Mouse (Mus musculus) MEL (cell line): Measurements from ENCODE around the gene Rora. TPM values are rescaled to one million over a fixed set of nuclear protein-coding genes. Genes with fewer than 3 reads are reported as not detected.

Experiments used
- DNase-seq: peaks from one replicate; pipeline ENCODE4 v3.0.0; 2011; ENCODE audit warnings: low read depth, low spot score
- H3K27ac ChIP-seq: 2 replicates; pipeline ENCODE4 v1.5.1; 2012; ENCODE audit warnings: low read depth, mild to moderate bottlenecking, control low read depth, low read length, moderate library complexity; ENCODE audit not compliant: control insufficient read depth
- H3K27me3 ChIP-seq, 2 experiments: fragments of 150-350 bp in 1 of 2; sonication (generic) in 1 of 2; 2 replicates each; pipeline ENCODE4 v1.6.1; 2012; ENCODE audit warnings: low read length in 2 of 2, mild to moderate bottlenecking in 2 of 2, improper control_type of control experiment in 1 of 2, moderate library complexity in 1 of 2; ENCODE audit not compliant: insufficient read depth in 2 of 2, control insufficient read depth in 1 of 2
- H3K36me3 ChIP-seq, 2 experiments: 2 replicates each; pipeline ENCODE4 v1.6.1; 2012 to 2014; ENCODE audit warnings: low read length in 2 of 2, improper control_type of control experiment in 1 of 2, inconsistent platforms in 1 of 2, mild to moderate bottlenecking in 1 of 2; ENCODE audit not compliant: insufficient read depth in 2 of 2, control insufficient read depth in 1 of 2
- H3K4me1 ChIP-seq, 2 experiments: fragments of 150-350 bp in 1 of 2; sonication (generic) in 1 of 2; 2 replicates each; pipeline ENCODE4 v1.6.1; 2012; ENCODE audit warnings: low read length in 2 of 2, improper control_type of control experiment in 1 of 2, mild to moderate bottlenecking in 1 of 2; ENCODE audit not compliant: insufficient read depth in 2 of 2, control insufficient read depth in 1 of 2
- H3K4me3 ChIP-seq, 2 experiments: fragments of 150-350 bp in 1 of 2; sonication (generic) in 1 of 2; 2 replicates each; pipeline ENCODE4 v1.5.1; 2012; ENCODE audit warnings: low read depth in 2 of 2, low read length in 2 of 2, mild to moderate bottlenecking in 2 of 2, moderate library complexity in 2 of 2, control low read depth in 1 of 2, improper control_type of control experiment in 1 of 2; ENCODE audit not compliant: control insufficient read depth in 1 of 2, insufficient read depth in 1 of 2
- H3K79me2 ChIP-seq: 2 replicates; pipeline ENCODE4 v1.6.1; 2012; ENCODE audit warnings: mild to moderate bottlenecking, low read length, moderate library complexity; ENCODE audit not compliant: control insufficient read depth, poor library complexity, insufficient read depth
- H3K9ac ChIP-seq: 2 replicates; pipeline ENCODE4 v1.6.1; 2012; ENCODE audit warnings: low read depth, mild to moderate bottlenecking, control low read depth, low read length, moderate library complexity; ENCODE audit not compliant: control insufficient read depth, poor library complexity, severe bottlenecking
- H3K9me3 ChIP-seq: fragments of 150-350 bp; sonication (generic); replicated peaks from 2 replicates; pipeline ENCODE4 v1.6.1; 2012; ENCODE audit warnings: mild to moderate bottlenecking, low read length, improper control_type of control experiment, moderate library complexity; ENCODE audit not compliant: insufficient read depth
- CHD1 ChIP-seq: IDR thresholded peaks from 2 replicates; pipeline ENCODE4 v1.6.1; 2012; ENCODE audit warnings: low read depth, mild to moderate bottlenecking, inconsistent platforms, low read length, improper control_type of control experiment
- CHD2 ChIP-seq: IDR thresholded peaks from 2 replicates; pipeline ENCODE4 v1.6.1; 2011; ENCODE audit warnings: low read length, improper control_type of control experiment
- ELF1 ChIP-seq: IDR thresholded peaks from 2 replicates; pipeline ENCODE4 v1.6.1; 2014; ENCODE audit warnings: low read depth, mild to moderate bottlenecking, inconsistent platforms, low read length, improper control_type of control experiment, moderate library complexity
- EP300 ChIP-seq, 2 experiments: IDR thresholded peaks; 2 replicates each; pipeline ENCODE4 v1.6.1; 2011; ENCODE audit warnings: improper control_type of control experiment in 2 of 2, low read length in 2 of 2, low read depth in 1 of 2, mild to moderate bottlenecking in 1 of 2
- ETS1 ChIP-seq: IDR thresholded peaks from 2 replicates; pipeline ENCODE4 v1.6.1; 2012; ENCODE audit warnings: low read depth, mild to moderate bottlenecking, inconsistent platforms, low read length, improper control_type of control experiment, moderate library complexity
- GABPA ChIP-seq: IDR thresholded peaks from 2 replicates; pipeline ENCODE4 v1.6.1; 2012; ENCODE audit warnings: low read depth, mild to moderate bottlenecking, inconsistent platforms, low read length, improper control_type of control experiment, moderate library complexity
- GATA1 ChIP-seq: IDR thresholded peaks from 2 replicates; pipeline ENCODE4 v1.6.1; 2011; ENCODE audit warnings: low read depth, low read length, improper control_type of control experiment
- JUND ChIP-seq: IDR thresholded peaks from 2 replicates; pipeline ENCODE4 v1.6.1; 2011; ENCODE audit warnings: low read depth, mild to moderate bottlenecking, improper control_type of control experiment, low read length
- KAT2A ChIP-seq: conservative IDR thresholded peaks from 2 replicates; pipeline ENCODE4 v1.6.1; 2012; ENCODE audit warnings: low read depth, low read length, improper control_type of control experiment, inconsistent platforms
- MAX ChIP-seq: IDR thresholded peaks from 2 replicates; pipeline ENCODE4 v1.6.1; 2011; ENCODE audit warnings: low read length, improper control_type of control experiment
- MAZ ChIP-seq: IDR thresholded peaks from 2 replicates; pipeline ENCODE4 v1.6.1; 2012; ENCODE audit warnings: low read depth, mild to moderate bottlenecking, inconsistent platforms, low read length, improper control_type of control experiment
- MYB ChIP-seq: IDR thresholded peaks from 2 replicates; pipeline ENCODE4 v1.6.1; 2011; ENCODE audit warnings: mild to moderate bottlenecking, low read depth, low read length, improper control_type of control experiment
- NELFE ChIP-seq: IDR thresholded peaks from 2 replicates; pipeline ENCODE4 v1.6.1; 2011; ENCODE audit warnings: low read depth, low read length, improper control_type of control experiment
- NRF1 ChIP-seq: IDR thresholded peaks from 2 replicates; pipeline ENCODE4 v1.6.1; 2014; ENCODE audit warnings: low read depth, mild to moderate bottlenecking, inconsistent platforms, low read length, improper control_type of control experiment, moderate library complexity; ENCODE audit not compliant: poor library complexity, insufficient read depth, severe bottlenecking
- POLR2A ChIP-seq, 2 experiments: IDR thresholded peaks; 2 replicates each; pipeline ENCODE4 v1.6.1; 2011 to 2012; ENCODE audit warnings: low read length in 2 of 2, mild to moderate bottlenecking in 2 of 2, control low read depth in 1 of 2, improper control_type of control experiment in 1 of 2, low read depth in 1 of 2, moderate library complexity in 1 of 2; ENCODE audit not compliant: control insufficient read depth in 1 of 2, insufficient read depth in 1 of 2, poor library complexity in 1 of 2
- POLR2AphosphoS5 ChIP-seq: IDR thresholded peaks from 2 replicates; pipeline ENCODE4 v1.6.1; 2012; ENCODE audit warnings: low read depth, borderline replicate concordance, mild to moderate bottlenecking, inconsistent platforms, low read length, moderate library complexity, mixed read lengths
- RAD21 ChIP-seq: IDR thresholded peaks from 2 replicates; pipeline ENCODE4 v1.6.1; 2011; ENCODE audit warnings: mild to moderate bottlenecking, low read depth, low read length, improper control_type of control experiment
- SIN3A ChIP-seq: IDR thresholded peaks from 2 replicates; pipeline ENCODE4 v1.6.1; 2012; ENCODE audit warnings: low read length, improper control_type of control experiment, inconsistent platforms
- SMC3 ChIP-seq: IDR thresholded peaks from 2 replicates; pipeline ENCODE4 v1.6.1; 2011; ENCODE audit warnings: low read depth, low read length, improper control_type of control experiment
- TAL1 ChIP-seq: IDR thresholded peaks from 2 replicates; pipeline ENCODE4 v1.6.1; 2012; ENCODE audit warnings: mild to moderate bottlenecking, inconsistent platforms, low read length, moderate library complexity, mixed read lengths
- UBTF ChIP-seq: IDR thresholded peaks from 2 replicates; pipeline ENCODE4 v1.6.1; 2012; ENCODE audit warnings: low read depth, mild to moderate bottlenecking, inconsistent platforms, low read length, improper control_type of control experiment, moderate library complexity, borderline replicate concordance; ENCODE audit not compliant: insufficient read depth
- USF1 ChIP-seq: IDR thresholded peaks from 2 replicates; pipeline ENCODE4 v1.6.1; 2014; ENCODE audit warnings: low read depth, mild to moderate bottlenecking, inconsistent platforms, low read length, improper control_type of control experiment, moderate library complexity
- USF2 ChIP-seq, 2 experiments: IDR thresholded peaks; 2 replicates each; pipeline ENCODE4 v1.6.1; 2011 to 2012; ENCODE audit warnings: improper control_type of control experiment in 2 of 2, low read length in 2 of 2, borderline replicate concordance in 1 of 2, inconsistent platforms in 1 of 2, low read depth in 1 of 2, mild to moderate bottlenecking in 1 of 2; ENCODE audit not compliant: insufficient read depth in 1 of 2
- ZC3H11A ChIP-seq: IDR thresholded peaks from 2 replicates; pipeline ENCODE4 v1.6.1; 2012; ENCODE audit warnings: low read depth, mild to moderate bottlenecking, inconsistent platforms, low read length, improper control_type of control experiment
- ZKSCAN1 ChIP-seq: IDR thresholded peaks from 2 replicates; pipeline ENCODE4 v1.6.1; 2012; ENCODE audit warnings: low read depth, mild to moderate bottlenecking, inconsistent platforms, low read length, improper control_type of control experiment, moderate library complexity
- ZMIZ1 ChIP-seq: IDR thresholded peaks from 2 replicates; pipeline ENCODE4 v1.6.1; 2012; ENCODE audit warnings: low read depth, mild to moderate bottlenecking, inconsistent platforms, low read length, improper control_type of control experiment, moderate library complexity
- ZNF384 ChIP-seq: IDR thresholded peaks from 2 replicates; pipeline ENCODE4 v1.6.1; 2012; ENCODE audit warnings: low read depth, mild to moderate bottlenecking, inconsistent platforms, low read length, improper control_type of control experiment
- polyA plus RNA-seq, 2 experiments: library from polyadenylated mRNA; stranded (reverse) in 1 of 2; unstranded in 1 of 2; fragments of >175 nt in 1 of 2; fragments of >200 nt in 1 of 2; gene quantifications; 2 replicates each; pipeline versions ENCODE4 v1.2.1 to v1.2.4; 2012; ENCODE audit warnings: low replicate concordance in 2 of 2, low read depth in 1 of 2; ENCODE audit not compliant: insufficient read length in 2 of 2, insufficient read depth in 1 of 2, missing spikeins in 1 of 2
- total RNA-seq: library from RNA; depleted of rRNA; stranded (reverse); fragments of 300-350 nt; gene quantifications from 2 replicates; pipeline ENCODE4 v1.2.3, GENCODE M21; 2012

Gene Rora
- total and polyA plus RNA-seq, 3 experiments, result not detected

DNA sequence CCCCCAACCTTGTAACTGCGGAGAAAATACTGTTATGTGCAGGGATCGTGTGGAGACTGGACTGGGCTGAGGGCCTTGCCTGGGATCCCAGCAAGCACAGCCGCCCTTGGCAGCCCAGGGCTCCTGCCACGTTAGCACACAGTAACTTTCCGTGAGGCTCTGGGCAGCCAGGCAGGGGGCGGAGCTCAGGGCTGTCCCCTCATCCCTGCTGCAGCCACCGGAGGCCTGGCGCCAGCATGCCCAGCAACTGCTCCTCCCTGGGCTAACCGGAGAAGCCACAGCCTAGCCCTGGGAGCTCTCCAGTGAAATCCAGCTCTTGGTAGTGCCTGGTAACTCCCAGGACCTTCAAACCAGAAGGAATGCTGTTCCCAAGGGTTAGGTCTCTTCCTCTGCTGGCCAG, 605.8 kb downstream of the Rora start:
- Histone ChIP-seq H3K4me1 (no peaks in the 10 kb centered on the region), H3K27me3 (no peaks in the 10 kb centered on the region), H3K36me3 (no peaks in the 10 kb centered on the region), H3K4me3 (no peak overlapping the region), H3K9me3 (no peaks in the 10 kb centered on the region), H3K27ac (no peak overlapping the region), H3K9ac (no peak overlapping the region), H3K79me2 (no peaks in the 10 kb centered on the region)
- no peak for DNase-seq
- TF ChIP-seq SMC3 (no peak), ZC3H11A (no peak), GABPA (no peak), NELFE (no peak), TAL1 (no peak), POLR2AphosphoS5 (no peak), JUND (no peak), ELF1 (no peak), NRF1 (no peak), POLR2A (IDR thresholded peaks at IDR 0.05; ENCODE audit: control insufficient read depth in 1 of 2, insufficient read depth in 1 of 2, low read depth in 1 of 2, low read length in 2 of 2, poor library complexity in 1 of 2) (no peak), SIN3A (no peak), USF1 (no peak), RAD21 (no peak), UBTF (no peak), KAT2A (no peak), ZMIZ1 (no peak), USF2 (IDR thresholded peaks at IDR 0.05; ENCODE audit: borderline replicate concordance in 1 of 2, insufficient read depth in 1 of 2, low read depth in 1 of 2, low read length in 2 of 2) (no peak), MAX (no peak), CHD2 (no peak)

DNA sequence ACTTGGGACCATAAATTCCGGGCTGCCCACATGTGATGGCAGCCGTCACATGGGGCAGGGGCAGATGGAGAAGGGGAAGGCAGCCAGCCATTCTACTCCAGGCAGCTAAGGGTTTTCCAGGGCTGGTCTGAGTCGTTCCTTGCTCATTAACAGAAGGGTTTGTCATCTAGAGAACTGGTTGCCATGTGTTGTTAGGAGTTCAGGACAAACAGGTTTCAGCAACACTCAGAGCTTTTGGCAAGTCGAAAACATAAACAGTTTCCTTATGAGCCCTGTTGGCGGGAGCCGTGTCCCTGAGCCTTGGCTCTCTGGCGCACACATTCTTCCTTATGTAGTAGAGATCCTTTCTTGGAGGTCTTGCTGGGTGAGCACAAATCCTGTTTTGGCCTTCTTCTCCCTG, 611.6 kb downstream of the Rora start:
- Histone ChIP-seq H3K9ac (no peak overlapping the region), H3K9me3 (no peaks in the 10 kb centered on the region), H3K27me3 (no peaks in the 10 kb centered on the region), H3K4me3 (no peak overlapping the region), H3K27ac (no peak overlapping the region), H3K36me3 (no peaks in the 10 kb centered on the region), H3K79me2 (no peaks in the 10 kb centered on the region), H3K4me1 (no peaks in the 10 kb centered on the region)
- TF ChIP-seq ELF1 (no peak), GATA1 (no peak), TAL1 (no peak), EP300 (IDR thresholded peaks at IDR 0.05; ENCODE audit: low read depth in 1 of 2, low read length in 2 of 2) (no peak), ZKSCAN1 (no peak), MAZ (no peak), POLR2A (IDR thresholded peaks at IDR 0.05; ENCODE audit: control insufficient read depth in 1 of 2, insufficient read depth in 1 of 2, low read depth in 1 of 2, low read length in 2 of 2, poor library complexity in 1 of 2) (no peak), ZNF384 (no peak), ETS1 (no peak), MYB (no peak), POLR2AphosphoS5 (no peak), CHD1 (no peak), ZC3H11A (no peak), MAX (no peak)
- DNase-seq, result no peak
